Mouse (Mus musculus): Measurements from ENCODE around the gene Flnb. TPM values are rescaled to one million over a fixed set of nuclear protein-coding genes. Genes with fewer than 3 reads are reported as not detected.

Gene Flnb
- total RNA-seq, 2 experiments from 2014 or later: 16.7 to 16.9 TPM

- ATAC-seq (replicated peaks; ENCODE audit: poor library complexity): peak; percentile 91
Measured at GRCm38 (mm10) chr14:7889834-7890233, 72.1 kb downstream of the Flnb start.

GRCm38 (mm10) chr14:7891401-7891800, 73.6 kb downstream of the Flnb start:
- ATAC-seq (replicated peaks; ENCODE audit: poor library complexity): no peak

- no peak for ATAC-seq (replicated peaks; ENCODE audit: poor library complexity)
Measured at GRCm38 (mm10) chr14:7896126-7896525, 78.4 kb downstream of the Flnb start.

DNA sequence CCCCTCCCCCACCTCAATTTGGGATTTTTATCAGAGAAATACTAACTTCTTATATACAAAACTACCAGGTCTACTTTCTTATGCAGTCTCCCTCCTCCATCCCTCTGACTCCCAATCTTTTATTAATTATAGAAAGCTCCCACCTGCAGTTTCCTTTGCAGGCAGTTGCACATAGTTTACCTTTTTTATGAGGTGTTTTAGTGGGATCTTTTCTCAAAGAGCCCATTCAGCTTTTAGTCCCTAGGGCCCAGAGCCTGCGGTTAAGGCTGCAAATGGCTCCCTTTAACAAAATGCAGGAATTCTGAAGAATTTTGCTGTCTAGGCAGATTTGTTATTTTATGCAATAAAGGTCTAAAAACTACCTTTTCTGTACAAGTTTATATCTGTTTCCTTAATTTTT, 78.9 kb downstream of the Flnb start:
- no peak for ATAC-seq (replicated peaks; ENCODE audit: poor library complexity)

GRCm38 (mm10) chr14:7899986-7900385, 82.2 kb downstream of the Flnb start:
- no peak; the same call in 1 of the 2 replicates for ATAC-seq (replicated peaks; ENCODE audit: poor library complexity)

DNA sequence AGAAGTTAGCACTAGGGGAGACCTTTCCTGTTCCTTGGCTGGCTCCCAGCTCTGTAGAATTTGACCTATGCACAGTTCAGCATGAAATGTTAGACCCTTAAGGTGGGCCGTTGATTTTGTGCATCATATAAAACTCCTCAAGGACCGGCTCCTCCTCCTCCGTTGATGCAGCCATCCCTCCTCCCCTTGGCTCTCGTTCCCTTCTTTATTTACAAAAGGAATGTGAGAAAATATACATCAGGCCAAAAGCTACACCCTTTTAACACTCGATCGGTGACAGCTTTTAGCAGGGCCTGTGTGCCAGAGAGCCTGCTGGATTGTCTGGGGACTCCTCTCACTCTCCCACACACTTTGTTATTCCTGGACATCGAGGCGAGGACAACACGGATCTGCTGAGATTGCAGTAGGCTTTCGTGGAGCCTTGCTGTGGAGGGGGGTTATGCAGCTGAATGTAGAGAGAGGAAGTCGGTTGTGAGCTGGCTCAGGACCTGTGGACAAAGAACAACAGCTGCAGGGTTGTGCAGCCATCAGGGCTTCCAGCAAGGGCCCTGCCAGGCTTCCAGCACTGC, 82.8 kb downstream of the Flnb start:
- 0 out of 2 replicates have a peak, but pooled peaks have one; percentile 23 for ATAC-seq (replicated peaks; ENCODE audit: poor library complexity)

- no peak for ATAC-seq (replicated peaks; ENCODE audit: poor library complexity)
Measured at GRCm38 (mm10) chr14:7901484-7902240, 83.9 kb downstream of the Flnb start.

- ATAC-seq (replicated peaks; ENCODE audit: poor library complexity): no peak
Measured at GRCm38 (mm10) chr14:7907058-7907457, 89.3 kb downstream of the Flnb start.

DNA sequence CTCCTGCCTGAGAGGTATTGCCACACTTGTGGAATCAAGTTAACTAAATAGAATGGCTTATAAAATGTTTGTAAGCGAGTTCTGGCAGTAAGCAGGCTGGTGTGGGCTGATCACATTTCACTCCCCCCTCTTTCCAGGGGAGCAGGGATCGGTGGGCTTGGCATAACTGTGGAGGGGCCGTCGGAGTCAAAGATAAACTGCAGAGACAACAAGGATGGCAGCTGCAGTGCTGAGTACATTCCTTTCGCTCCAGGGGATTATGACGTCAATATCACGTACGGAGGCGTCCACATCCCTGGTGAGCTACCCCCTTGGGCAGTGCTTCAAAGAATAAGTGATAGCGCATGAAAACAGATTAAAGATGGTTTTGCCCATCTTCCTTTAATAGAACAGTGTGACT, 91.7 kb downstream of the Flnb start:
- ATAC-seq (replicated peaks; ENCODE audit: poor library complexity): no peak

DNA sequence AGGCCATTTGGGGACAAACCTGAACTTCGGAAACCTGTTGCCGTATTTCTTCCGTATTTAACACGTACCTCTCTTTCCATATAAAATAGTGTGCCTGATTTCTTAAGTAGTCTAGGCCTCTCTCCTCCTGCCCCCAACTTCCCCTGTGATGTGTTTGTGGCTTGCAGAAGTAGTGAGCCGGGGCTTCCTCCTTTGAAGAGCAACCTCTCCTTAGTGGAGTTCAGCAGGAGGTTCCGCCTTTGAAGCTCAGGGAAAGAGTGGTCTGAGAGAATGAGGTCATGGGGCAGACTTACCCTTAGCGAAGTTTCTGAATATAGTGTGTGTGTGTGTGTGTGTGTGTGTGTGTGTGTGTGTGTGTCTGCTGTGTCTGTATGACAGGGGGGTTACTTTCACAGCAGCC, 96.1 kb downstream of the Flnb start:
- ATAC-seq (replicated peaks; ENCODE audit: poor library complexity): peak; percentile 93

- 0 out of 2 replicates have a peak, but pooled peaks have one; percentile 12 for ATAC-seq (replicated peaks; ENCODE audit: poor library complexity)
Measured at GRCm38 (mm10) chr14:7914461-7914860, 96.7 kb downstream of the Flnb start.

DNA sequence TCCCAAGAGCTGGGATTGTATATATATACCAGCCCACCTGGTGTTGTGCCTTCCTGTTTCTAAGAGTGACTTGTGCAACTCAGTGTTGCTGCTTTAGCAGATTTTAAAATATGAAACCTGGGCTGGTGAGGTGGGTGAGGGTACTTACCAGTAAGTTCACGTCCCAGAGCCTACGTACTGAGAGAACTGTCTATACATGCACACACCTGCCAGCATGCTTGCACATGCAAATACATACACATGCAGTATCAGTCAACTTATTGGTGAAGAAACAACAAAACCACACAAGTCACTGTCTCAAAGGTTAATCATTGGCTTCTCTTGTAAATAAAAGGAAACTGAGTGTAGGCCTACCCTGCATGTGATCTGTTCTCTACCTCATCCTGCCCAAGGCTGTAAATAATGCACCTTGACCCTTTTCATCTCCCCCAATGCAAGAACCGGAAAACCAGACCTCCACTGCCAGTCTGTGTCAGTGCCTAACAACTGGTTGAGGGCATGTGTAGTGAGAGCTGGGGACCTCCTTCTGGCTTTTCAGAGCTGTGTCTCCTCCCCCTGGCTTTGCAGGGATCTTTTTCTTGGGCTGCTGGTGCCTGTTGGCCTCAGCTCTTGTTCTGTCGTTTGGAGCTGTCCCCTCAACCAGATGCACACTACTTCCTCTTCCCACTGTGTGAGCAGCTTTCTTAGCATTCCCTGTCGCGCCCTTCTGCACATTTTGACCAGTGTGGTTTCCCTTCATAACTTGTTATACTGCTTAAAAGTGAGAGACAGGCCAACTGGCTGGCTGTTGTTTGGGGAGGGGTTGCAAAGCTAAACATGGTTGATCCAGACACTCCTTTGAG, 100.6 kb downstream of the Flnb start:
- peak; percentile 33 for ATAC-seq (replicated peaks; ENCODE audit: poor library complexity)

- ATAC-seq (replicated peaks; ENCODE audit: poor library complexity): peak; percentile 18
Measured at GRCm38 (mm10) chr14:7919309-7919708, 101.6 kb downstream of the Flnb start.

GRCm38 (mm10) chr14:7919921-7920320, 102.2 kb downstream of the Flnb start:
- ATAC-seq (replicated peaks; ENCODE audit: poor library complexity): no peak

DNA sequence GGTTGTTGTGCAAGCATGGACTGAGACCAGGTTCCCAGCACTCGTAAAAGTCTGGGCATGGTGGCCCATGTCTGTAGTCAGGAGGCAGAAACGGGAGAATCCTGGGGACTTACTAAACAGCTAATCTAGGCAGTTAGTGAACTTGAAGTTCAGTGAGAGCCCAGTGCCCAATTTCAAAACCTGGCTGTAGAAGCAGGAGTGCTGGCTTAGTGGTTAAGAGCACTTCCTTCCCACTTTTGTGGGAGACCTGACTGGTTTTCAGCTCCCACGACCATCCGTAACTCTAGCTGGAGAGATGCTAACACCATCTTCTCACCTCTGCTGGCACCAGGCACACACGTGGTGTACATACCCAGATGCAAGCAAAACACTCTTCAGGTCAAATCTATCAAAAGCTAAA, 103.7 kb downstream of the Flnb start:
- ATAC-seq (replicated peaks; ENCODE audit: poor library complexity): peak; percentile 42

- peak; percentile 59 for ATAC-seq (replicated peaks; ENCODE audit: poor library complexity)
Measured at GRCm38 (mm10) chr14:7923635-7924034, 105.9 kb downstream of the Flnb start.

GRCm38 (mm10) chr14:7928362-7928761, 110.6 kb downstream of the Flnb start:
- no peak for ATAC-seq (replicated peaks; ENCODE audit: poor library complexity)

DNA sequence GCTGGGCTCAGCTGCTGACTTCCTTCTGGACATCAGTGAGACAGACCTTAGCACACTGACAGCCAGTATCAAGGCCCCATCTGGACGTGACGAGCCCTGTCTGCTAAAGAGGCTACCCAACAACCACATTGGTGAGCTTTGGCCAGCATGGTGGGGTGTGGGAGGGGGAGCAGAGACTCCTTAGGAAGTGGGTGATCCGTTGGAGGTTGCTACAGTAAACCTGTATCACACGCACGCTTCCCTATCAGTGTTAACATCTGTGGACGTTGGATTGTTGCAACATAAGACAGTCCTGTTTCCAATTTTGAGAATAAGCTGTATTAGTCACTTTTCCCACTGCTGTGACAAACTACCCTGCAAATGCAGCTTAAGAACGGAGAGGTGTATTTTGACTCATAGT, 111.3 kb downstream of the Flnb start:
- ATAC-seq (replicated peaks; ENCODE audit: poor library complexity): peak; percentile 93

GRCm38 (mm10) chr14:7932151-7932550, 114.4 kb downstream of the Flnb start:
- ATAC-seq (replicated peaks; ENCODE audit: poor library complexity): no peak

- ATAC-seq (replicated peaks; ENCODE audit: poor library complexity): peak; percentile 47
Measured at GRCm38 (mm10) chr14:7934166-7934565, 116.4 kb downstream of the Flnb start.

DNA sequence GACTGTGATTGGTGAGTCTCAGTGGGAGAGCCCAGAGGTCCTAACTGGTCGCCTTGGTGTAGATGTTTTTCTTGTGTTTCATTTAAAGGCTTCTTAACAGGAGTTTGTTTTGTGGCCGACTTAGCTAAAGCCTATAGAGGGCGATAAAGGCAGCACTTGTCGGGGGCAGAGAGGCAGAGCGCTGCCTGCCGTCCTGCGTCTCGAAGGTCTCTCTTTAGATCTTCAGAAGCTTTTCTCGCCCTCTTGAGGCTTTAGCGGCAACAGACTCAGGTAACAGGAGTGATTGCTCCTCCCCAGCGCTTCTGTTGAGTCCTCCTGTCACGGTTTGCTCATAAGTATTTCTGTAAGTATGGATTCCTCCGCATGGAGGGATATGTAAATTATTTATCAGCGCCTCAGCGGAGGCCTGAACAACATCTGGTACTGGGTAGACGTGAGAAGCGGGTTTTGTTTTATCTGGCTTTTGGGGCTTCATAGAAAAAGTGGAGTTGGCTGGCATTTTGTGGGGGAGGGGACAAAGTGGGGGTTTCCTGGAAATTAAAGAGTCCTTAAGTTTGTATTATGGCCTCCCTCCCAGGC, 119.4 kb downstream of the Flnb start:
- peak; percentile 75 for ATAC-seq (replicated peaks; ENCODE audit: poor library complexity)

Measured in megakaryocyte progenitor cell, adult 5-6 weeks (primary cell).